8 mouse cellular contexts compared by ENCODE assay signal in the genomic region with DNA sequence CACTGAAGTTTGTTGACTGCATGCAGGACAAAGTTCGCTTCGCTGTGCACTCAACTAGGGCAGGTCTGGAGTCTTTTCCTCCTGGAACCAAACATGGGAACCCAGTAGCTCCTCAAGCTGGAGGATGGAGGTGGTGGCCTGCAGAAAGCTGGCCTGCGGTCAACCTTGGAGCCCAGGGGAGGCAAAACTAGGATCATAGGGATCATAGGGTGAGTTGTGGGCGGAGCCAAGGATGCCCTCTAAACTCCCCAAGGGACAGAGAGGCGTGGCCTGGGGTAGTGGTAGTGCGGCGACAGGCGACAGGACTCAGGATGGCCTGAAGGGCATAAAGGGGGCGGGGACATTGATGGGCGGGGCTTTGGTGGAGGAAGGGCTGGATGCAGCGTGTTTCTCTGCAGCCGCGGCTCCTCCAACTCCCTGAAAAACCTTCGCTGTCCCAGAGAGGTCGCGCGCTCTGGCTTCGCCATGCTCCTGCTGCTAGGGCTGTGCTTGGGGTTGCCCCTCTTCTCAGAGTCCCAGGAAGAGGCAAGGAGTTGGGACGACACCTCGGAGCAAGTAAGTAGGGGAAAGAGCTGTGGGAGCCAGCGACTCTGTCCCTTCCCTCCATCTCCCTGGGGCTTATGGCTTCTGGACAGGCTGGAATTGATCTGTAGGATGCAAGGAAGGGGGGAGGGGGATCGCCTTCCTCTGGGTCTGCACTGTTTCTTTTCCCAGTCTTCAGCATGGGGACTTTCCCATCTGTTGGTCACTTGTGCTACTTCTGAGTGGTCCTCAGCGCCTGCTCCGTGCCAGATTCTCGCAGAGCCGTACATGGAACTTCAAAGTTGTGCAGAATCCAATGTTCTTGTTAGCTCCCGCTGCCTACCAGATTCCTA. TPM values are rescaled to one million over a fixed set of nuclear protein-coding genes. Genes with fewer than 3 reads are reported as not detected.
DNase-seq lines count a peak whose midpoint lies in the region; ATAC-seq and TF ChIP-seq lines count a peak whose summit lies in the region.

Gene Itih5, plus strand, starts transcription at position 371 of the 875 bp plus-strand sequence.

- H3K36me3 ChIP-seq in hindbrain, embryonic 16.5 days (ENCODE audit: control insufficient read depth, insufficient read depth, low read length) = no peaks in the 10 kb centered on the region

- TF ChIP-seq POLR2A in bone marrow macrophage, adult 2 months (IDR thresholded peaks at IDR 0.05; ENCODE audit: borderline replicate concordance, low read depth, low read length) = no peak

- H3K27me3 ChIP-seq in hindbrain, embryonic 16.5 days (replicated peaks; ENCODE audit: control insufficient read depth, insufficient read depth, low read length) = no peaks in the 10 kb centered on the region; the same call in 1 of the 2 replicates

- no peak within 1 kb of the TSS for H3K27ac ChIP-seq in bone marrow macrophage, adult 2 months (ENCODE audit: insufficient read depth, low read depth, low read length)
- no peak within 1 kb of the TSS for H3K27ac ChIP-seq in hindbrain, embryonic 16.5 days (ENCODE audit: low read depth, low read length)

- 7% methylated on average over 27 of the region's 27 CpGs for WGBS in hindbrain, embryonic 16.5 days

- H3K4me2 ChIP-seq in hindbrain, embryonic 16.5 days (ENCODE audit: low read length) = peak within 1 kb of the TSS; percentile 82

- H3K4me3 ChIP-seq in bone marrow macrophage, adult 2 months (ENCODE audit: insufficient read depth, low read length) = peak within 1 kb of the TSS; percentile 21; the same call in 1 of the 2 replicates
- H3K4me3 ChIP-seq in hindbrain, embryonic 16.5 days (ENCODE audit: low read length) = peak within 1 kb of the TSS; percentile 44

- H3K9ac ChIP-seq in hindbrain, embryonic 16.5 days (ENCODE audit: low read depth, low read length) = peak within 1 kb of the TSS; percentile 51; the same call in 1 of the 2 replicates

- intact Hi-C loops in left cerebral cortex, postnatal 4 days (cut with DNase I) = no loop called here

- no peaks in the 10 kb centered on the region for H3K9me3 ChIP-seq in hindbrain, embryonic 16.5 days (ENCODE audit: control insufficient read depth, low read length)

- ATAC-seq in hindbrain, embryonic 16.5 days = peak; percentile 80

- TF ChIP-seq CTCF in bone marrow macrophage, adult 2 months (IDR thresholded peaks at IDR 0.05; ENCODE audit: low read depth, low read length) = no peak

- DNase-seq in Muller cell, postnatal 12 days (ENCODE audit: inconsistent ontology term) = peak; percentile 54
- DNase-seq in gastrocnemius, adult 18-20 months (ENCODE audit: low spot score) = peak; percentile 34
- DNase-seq in left cerebral cortex, postnatal 4 days = peak; percentile 49
- peak; percentile 63 for DNase-seq in mesoderm, embryonic 11.5 days (ENCODE audit: low read depth, low spot score)
- peak; percentile 56 to 71 for DNase-seq in spleen, postnatal 4 days (ENCODE audit: low spot score in 2 of 2)
- DNase-seq in cerebellum, adult 9-11 months = no peak

- peaks cover 5% of the 10 kb centered on the region; the same call in 1 of the 2 replicates for H3K4me1 ChIP-seq in bone marrow macrophage, adult 2 months (ENCODE audit: control insufficient read depth, insufficient read depth, low read length)
- H3K4me1 ChIP-seq in hindbrain, embryonic 16.5 days (ENCODE audit: control insufficient read depth, insufficient read depth, low read depth, low read length) = peaks cover 2% of the 10 kb centered on the region; the same call in 1 of the 2 replicates

RNA-seq across cellular contexts. Expression of gene Itih5, which starts in this region (rescaled TPM):
- polyA plus RNA-seq in bone marrow macrophage, adult 2 months (2012; ENCODE audit: insufficient read depth, insufficient read length, missing spikeins) = 0.11 TPM in 1 of 2 replicates, not detected in the other
- 10 to 100 TPM; 10.2 to 12.7 TPM for total RNA-seq in gastrocnemius, adult 18-20 months (2021)
- 9.8 and 10.9 TPM in 2 replicates for polyA plus RNA-seq in hindbrain, embryonic 16.5 days (2015; fragmentation: Nextera tagmentation; extraction: Ambion mirVana)
- total RNA-seq in left cerebral cortex, postnatal 4 days (2021) = 1 to 10 TPM; 7.8 TPM
